Mouse (Mus musculus) gastrocnemius, postnatal 10 days (tissue): ENCODE data around the gene Slc25a42. TPM values are rescaled to one million over a fixed set of nuclear protein-coding genes. Genes with fewer than 3 reads are reported as not detected.
"Not testable (repeated sequence)": the region's sequence is repeated elsewhere in the genome, so short reads cannot be mapped to it uniquely, and the experiment has no call there.

Experiments
- DNase-seq: peaks from one replicate; pipeline ENCODE4 v3.0.0; 2021; ENCODE audit warnings: mixed read lengths
- long read RNA-seq, 2 experiments: library from polyadenylated mRNA; stranded (forward); transcript quantifications; one replicate each; pipeline ENCODE4 v2.0.0; 2021
- total RNA-seq, 2 experiments: library from RNA; stranded (reverse); gene quantifications; 2 replicates each; pipeline ENCODE4 v1.2.3; 2021

Gene Slc25a42
- total RNA-seq, result 10 to 100 TPM; 20.6 to 28.3 TPM
- long read RNA-seq, experiment 1, transcript Slc25a42-202 (8 exons, 3,196 nt), result major isoform, 9 of 16 reads
- long read RNA-seq, experiment 1, partial matches to known transcripts, result 3 of 16 reads
- long read RNA-seq, experiment 1, other reads (novel, unspliced or antisense), result 4 of 16 reads
- long read RNA-seq, experiment 2, transcript Slc25a42-202 (8 exons, 3,196 nt), result major isoform, 7 of 9 reads
- long read RNA-seq, experiment 2, partial matches to known transcripts, result 0 of 9 reads
- long read RNA-seq, experiment 2, other reads (novel, unspliced or antisense), result 2 of 9 reads

- DNase-seq, result peak; percentile 91
Observed at GRCm38 (mm10) chr8:70212112-70213055, at the start of gene Slc25a42. TSS of gene Slc25a42 (minus strand) at chr8:70212305.

DNA sequence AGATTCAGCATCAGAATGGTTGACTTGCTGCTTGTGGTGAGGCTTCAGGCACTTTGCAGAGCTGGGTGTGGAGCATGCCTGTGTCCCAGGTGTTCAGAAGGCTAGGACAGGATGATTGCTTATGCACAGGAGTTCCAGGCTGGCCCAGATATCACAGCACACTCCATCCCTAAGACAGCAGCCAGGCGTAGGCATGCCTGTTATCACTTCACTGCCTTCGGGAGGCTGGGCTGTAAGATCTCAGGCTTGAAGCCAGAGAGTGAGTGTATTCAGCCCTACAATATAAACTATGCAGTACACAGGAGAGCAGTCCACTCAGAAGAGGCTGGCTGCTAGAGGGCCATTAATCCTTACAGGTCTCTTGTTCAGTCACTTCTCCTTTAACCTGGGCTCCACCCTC lies 46.9 kb upstream of the Slc25a42 start:
- no peak for DNase-seq

DNA sequence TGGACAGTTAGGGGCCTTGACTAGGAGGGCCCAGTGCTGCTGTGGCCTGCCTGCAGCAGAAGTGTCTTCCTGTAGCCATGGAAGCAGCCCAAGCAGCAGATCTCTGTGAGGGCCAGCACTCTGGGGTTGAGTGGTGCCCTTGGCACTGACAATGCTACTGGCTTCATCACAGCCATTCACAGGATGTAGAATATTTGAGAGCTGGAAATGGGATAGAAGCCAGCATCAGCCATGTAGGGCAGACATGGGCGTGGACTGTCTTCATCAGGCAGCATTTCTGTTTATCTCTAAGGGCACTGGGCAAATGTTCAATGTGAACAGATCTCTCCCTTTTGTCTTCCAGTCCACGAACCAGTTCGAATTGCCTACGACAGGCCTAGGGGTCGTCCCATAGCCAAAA lies 46.5 kb upstream of the Slc25a42 start:
- no peak for DNase-seq

- DNase-seq, result no peak
Observed at GRCm38 (mm10) chr8:70257456-70257855, 45.4 kb upstream of the Slc25a42 start.

DNA sequence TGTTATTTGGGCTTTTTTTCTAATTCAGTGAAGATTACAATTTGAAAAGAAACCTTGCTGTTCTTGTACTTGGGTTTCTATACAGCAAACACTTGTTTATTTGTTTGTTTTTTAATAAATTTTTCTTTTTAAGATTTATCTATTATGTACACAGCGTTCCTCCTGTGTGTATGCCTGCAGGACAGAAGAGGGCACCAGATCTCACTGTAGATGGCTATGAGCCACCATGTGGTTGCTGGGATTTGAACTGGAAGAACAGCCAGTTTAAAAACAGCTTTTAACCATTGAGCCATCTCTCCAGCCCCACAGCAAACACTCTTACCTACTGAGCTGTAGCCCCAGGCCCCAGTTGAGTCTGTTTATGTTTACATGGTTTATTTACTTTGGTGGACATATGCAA lies 42.5 kb upstream of the Slc25a42 start:
- DNase-seq, result no peak

GRCm38 (mm10) chr8:70247841-70248240 lies 35.7 kb upstream of the Slc25a42 start:
- no peak for DNase-seq

DNA sequence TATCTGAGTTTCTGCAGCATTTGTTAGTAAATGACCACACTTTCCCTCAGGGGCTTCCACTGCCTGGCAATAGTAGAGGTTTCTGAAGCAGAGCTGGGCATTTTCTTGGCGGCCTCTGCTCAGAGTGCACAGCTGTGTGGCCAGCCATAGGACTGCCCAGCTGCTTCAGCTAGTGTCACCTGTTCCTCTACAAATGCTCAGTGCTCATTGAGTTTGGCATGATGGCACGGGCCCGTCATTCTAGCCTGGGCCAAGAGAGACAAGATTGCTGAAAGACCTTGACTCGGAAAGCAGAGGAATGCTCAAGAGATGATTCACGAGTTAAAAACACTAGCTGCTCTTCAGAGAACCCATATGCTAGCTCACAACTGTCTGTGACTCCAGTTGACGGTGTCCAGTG lies 34.5 kb upstream of the Slc25a42 start:
- DNase-seq, result no peak

DNA sequence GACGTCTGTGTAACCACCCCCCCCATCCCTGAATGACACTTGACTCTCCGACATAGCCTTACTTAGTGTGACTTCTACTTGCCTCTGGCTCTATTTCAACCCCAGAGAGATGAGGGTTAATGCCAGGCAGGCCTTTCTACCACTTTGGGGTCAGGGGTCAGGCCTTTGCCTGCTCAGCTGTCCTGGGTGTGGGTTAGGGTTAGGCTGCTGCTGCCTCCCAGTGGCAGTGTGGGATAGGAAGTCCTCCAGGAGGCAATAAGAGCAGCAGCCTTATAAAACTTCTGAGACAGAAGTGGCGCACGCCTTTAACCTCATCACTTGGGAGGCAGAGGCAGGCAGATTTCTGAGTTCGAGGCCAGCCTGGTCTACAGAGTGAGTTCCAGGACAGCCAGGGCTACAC lies 28.5 kb upstream of the Slc25a42 start:
- no peak for DNase-seq

DNA sequence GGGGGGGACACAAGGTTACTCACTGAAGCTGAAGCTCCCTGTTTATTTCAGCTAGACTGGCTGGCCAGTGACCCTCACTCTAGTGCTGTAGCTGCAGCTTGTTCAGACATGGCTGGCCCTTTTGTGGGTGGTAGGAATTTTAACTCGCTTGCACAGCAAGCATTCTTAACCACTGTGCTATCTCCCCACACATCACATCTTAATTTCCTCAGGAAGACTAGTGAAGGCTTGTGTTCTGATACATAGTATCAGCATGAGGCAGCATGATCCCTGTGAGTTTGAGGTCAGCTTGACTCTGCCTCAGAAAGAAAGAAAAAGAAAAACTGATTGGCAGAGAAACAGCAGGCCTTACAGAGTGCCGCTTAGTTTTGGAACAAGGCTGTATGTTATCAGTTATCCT lies 25.7 kb upstream of the Slc25a42 start:
- DNase-seq, result no peak

DNA sequence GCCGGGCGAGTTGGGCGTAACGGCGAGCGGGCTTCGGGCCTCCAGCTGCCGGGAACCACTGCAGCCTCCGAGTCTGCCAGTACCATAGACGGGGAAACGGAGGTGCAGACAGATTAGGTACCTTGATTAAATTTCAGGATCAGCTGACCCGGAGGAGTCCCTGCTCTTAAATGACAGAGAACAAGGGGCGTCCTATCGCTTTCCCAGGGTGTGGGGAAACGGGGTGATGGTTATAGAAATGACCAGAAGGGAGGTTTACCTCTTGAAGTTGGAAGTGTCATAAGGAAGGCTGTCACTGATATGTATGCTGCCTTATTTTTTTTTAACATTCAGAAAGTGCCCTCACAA lies 22.6 kb upstream of the Slc25a42 start:
- DNase-seq, result no peak

DNA sequence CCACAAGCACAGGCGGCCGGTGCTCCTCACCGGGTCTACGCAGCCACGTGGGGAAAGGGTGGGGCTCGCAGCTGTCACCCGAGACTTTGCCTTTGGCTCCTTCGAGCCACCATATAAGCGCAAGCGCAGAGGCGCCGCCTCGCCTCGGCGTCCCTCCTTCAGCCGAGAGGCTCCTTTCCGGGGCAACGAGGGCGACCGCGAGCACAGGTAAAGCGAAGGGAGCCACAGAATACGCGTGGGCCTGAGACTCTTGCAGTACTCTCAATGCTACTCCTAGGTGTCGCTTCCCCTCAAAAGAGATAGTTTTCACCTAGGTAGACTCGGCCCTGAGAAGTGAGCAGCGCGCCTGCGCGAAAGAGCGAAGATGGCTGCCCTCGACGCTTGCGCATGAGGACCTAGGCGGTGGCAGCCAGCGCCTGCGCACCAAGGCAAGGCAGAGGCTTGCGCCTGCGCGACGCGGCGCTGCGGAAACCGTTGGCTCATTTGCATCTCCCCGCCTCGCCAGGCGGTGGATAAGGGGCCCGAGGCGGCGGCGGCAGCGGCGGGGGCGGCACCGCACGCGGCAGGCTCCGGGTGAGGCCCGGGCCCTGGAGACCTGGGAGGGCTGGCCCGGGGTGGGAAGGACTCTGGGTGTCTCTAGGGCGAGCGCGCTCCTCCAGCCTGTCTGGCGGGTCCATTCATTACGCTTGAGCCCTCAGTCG lies 22.1 kb upstream of the Slc25a42 start, which contains the start of the genes Sugp2 and Armc6:
TSS of gene Sugp2 (plus strand) at position 147 of the 701 bp plus-strand sequence.
TSS of gene Armc6 (minus strand) at position 387 of the 701 bp plus-strand sequence.
- DNase-seq, result peak; percentile 94

GRCm38 (mm10) chr8:70233606-70234005 lies 21.5 kb upstream of the Slc25a42 start:
- DNase-seq, result no peak

DNA sequence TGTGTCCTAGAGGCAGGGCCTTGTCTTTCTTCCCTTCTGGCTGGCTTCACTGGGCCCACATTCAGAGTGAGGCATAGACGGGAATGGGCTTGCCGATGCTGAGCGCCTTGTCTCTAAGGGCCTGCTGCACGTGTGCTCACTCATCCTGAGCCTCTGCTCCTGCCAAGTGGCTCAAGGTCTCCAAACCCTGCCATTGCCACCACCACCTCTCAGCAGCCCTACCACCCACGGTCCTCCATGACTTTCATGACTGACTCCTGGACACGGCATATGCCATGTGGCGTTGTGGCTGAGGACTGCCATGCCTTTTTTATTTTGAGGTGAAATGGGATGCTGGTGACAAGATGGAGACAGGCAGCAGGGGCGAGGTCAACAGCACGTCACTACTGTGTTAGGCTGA lies 18.7 kb upstream of the Slc25a42 start:
- no peak for DNase-seq

GRCm38 (mm10) chr8:70227997-70228396 lies 15.9 kb upstream of the Slc25a42 start:
- DNase-seq, result no peak

DNA sequence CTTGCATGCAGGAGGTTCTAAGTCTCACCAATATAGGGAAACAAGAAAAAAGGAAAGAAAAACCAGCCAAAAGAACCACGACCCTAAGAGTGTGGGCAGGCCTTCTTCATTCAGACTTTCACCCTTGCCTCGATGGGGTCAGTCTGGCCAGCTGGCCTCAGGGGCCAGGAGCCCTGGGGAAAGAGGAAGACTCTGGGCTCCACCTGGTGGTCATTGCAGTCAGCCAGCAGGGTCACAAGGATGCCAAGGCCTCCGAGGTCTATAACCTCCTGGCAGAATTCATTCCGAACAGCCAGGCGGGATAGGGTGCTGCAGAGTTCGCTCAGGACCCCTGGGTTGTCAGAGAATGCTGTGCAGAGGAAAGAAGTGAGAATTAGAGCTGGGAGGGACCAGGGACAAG lies 11.2 kb upstream of the Slc25a42 start:
- DNase-seq, result peak; percentile 59

DNA sequence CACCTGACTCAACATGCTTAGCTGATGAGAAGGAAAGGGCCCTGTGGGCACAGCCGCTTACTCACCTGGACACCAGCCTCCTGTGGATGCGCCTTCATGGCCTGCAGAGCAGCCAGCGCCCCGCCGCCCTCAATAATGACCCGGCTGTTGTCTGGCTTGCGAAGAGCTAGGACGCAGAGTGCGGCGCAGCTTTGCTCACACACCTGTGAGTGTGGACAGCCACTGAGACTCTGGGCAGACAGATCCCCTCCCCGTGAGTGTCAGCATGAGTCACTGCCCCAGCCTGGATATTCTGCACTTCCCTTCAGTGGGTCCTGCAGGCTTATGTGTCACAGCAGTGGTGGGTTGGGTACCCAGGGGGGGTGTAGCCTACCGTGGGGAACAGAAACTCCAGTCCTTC lies 9.9 kb upstream of the Slc25a42 start:
- DNase-seq, result no peak

DNA sequence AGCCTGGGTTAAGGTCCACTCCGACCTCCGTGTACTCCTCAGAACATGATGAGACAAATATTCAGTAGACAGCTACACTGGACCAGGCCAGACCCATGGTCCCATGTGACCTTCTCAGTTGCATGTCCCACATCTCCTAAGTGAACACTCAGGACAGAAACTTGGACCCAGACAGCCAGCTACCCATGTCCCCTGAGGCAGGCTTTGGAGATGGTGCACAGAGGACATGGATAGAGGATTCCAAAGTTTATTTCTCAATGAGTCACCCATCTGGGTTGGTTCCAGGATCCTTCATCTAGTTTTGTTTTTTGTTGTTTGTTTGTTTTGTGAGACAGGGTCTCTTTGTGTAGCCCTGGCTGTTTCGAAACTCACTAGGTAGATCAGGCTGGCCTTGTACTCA lies 8.8 kb upstream of the Slc25a42 start:
- no peak for DNase-seq

DNA sequence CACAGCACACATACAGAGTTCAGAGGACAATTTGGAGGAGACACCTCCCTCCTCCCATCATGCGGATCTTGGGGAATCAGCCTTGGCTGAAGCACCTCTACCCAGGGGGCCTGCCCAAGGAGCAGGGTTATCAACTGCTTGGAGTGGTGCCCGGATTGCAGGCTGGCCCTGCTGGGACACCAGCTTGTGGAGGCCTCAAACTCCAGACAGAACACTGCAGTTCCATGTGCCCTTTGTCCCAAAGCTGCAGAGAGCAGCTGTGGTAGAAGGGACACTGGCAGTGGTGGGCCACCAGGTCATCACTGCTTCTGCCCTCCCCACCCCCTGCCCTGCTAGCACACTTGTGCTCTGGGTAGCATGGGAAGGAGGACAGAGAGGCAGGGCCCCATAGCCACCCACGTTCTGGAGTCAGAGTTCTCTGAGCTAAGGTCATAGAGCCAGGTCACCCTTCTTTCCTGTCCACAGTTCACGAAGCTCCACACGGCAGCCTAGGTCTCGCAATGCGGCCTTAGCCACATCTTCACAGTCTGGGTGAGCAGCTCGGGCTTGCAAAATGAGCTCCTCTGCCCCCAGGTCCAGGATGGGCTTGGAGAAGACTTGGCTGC lies 8.2 kb upstream of the Slc25a42 start:
- DNase-seq, result peak; percentile 46

- no peak for DNase-seq
Observed at GRCm38 (mm10) chr8:70219107-70219684, 7.1 kb upstream of the Slc25a42 start.

- no peak for DNase-seq
Observed at GRCm38 (mm10) chr8:70217441-70217840, 5.3 kb upstream of the Slc25a42 start.

DNA sequence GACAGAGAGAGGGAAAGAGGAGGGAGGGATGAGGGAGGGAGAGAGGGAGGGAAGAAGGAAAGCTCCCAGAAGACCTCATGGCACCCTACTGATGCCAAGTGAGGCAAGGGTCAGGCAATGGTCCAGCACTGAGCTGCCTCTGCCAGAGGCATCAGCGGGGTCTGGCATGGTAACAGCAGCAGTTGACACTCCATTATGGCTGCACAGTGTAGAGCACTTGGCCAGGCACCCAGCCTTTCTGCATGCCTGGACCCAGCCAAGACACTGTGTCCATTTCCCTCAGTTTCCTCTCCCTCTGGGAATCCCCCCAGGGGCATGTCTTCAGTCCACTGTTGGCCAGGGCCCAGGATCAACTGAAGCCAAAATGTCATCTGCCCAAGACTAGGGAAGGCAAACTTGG lies 4.5 kb upstream of the Slc25a42 start:
- peak; percentile 80 for DNase-seq

GRCm38 (mm10) chr8:70216161-70216560 lies 4.1 kb upstream of the Slc25a42 start:
- not testable (repeated sequence) for DNase-seq
